Mouse (Mus musculus): Measurements from ENCODE around the gene Tomm40. TPM values are rescaled to one million over a fixed set of nuclear protein-coding genes. Genes with fewer than 3 reads are reported as not detected.

Tomm40 gene
- total RNA-seq (2012; rRNA removed) = 342 and 366 TPM in 2 replicates

- H3K36me3 ChIP-seq (ENCODE audit: control insufficient read depth, insufficient read depth, low read length, poor library complexity, severe bottlenecking) = peaks cover 46% of the 10 kb centered on the region
- in situ Hi-C loops (cut with MboI; ENCODE audit: low sequenced_read_pairs in 2 of 2, unreplicated experiment in 2 of 2) = no loop called here
- DNase-seq (ENCODE audit: low read depth, low spot score) = peak; percentile 100
These were observed at the start of gene Tomm40 for GRCm38 (mm10) chr7:19715239-19716054. Gene Tomm40, minus strand, starts transcription at chr7:19715438.

GRCm38 (mm10) chr7:19764581-19764980 lies 49.3 kb upstream of the Tomm40 start:
- Histone ChIP-seq H3K4me3 (ENCODE audit: insufficient read depth in 1 of 2, low read depth in 1 of 2, low read length in 2 of 2, poor library complexity in 1 of 2, severe bottlenecking in 1 of 2) (no peak overlapping the region), H3K9ac (ENCODE audit: insufficient read depth, low read depth, low read length, poor library complexity, severe bottlenecking) (no peak overlapping the region), H3K9me3 (ENCODE audit: control insufficient read depth, insufficient read depth, low read depth, low read length) (no peaks in the 10 kb centered on the region), H3K36me3 (ENCODE audit: control insufficient read depth, insufficient read depth, low read length, poor library complexity, severe bottlenecking) (peaks cover 30% of the 10 kb centered on the region; the same call in 1 of the 2 replicates), H3K4me1 (ENCODE audit: control insufficient read depth in 2 of 2, insufficient read depth in 2 of 2, low read length in 2 of 2, poor library complexity in 1 of 2) (peaks cover 2 to 36% of the 10 kb centered on the region in 2 experiments; a peak in 2 of 4 replicates), H3K27ac (ENCODE audit: insufficient read depth, low read depth, low read length, poor library complexity, severe bottlenecking) (no peak overlapping the region)
- in situ Hi-C loops (cut with MboI; ENCODE audit: low sequenced_read_pairs in 2 of 2, unreplicated experiment in 2 of 2) = no loop called here
- DNase-seq (ENCODE audit: low read depth, low spot score) = no peak
- TF ChIP-seq ZNF384 (IDR thresholded peaks at IDR 0.05; ENCODE audit: low read depth, low read length) (no peak), HCFC1 (IDR thresholded peaks at IDR 0.05; ENCODE audit: borderline replicate concordance, insufficient read depth, low read length) (no peak), CHD2 (IDR thresholded peaks at IDR 0.05; ENCODE audit: low read depth, low read length) (no peak), ZC3H11A (IDR thresholded peaks at IDR 0.05; ENCODE audit: borderline replicate concordance, low read depth, low read length) (no peak), MAFK (IDR thresholded peaks at IDR 0.05; ENCODE audit: insufficient read depth, low read depth, low read length) (no peak)

More at GRCm38 (mm10) chr7:19715239-19716054, at the start of gene Tomm40:
- TF ChIP-seq ZC3H11A (IDR thresholded peaks at IDR 0.05; ENCODE audit: borderline replicate concordance, low read depth, low read length) (no peak), MAFK (IDR thresholded peaks at IDR 0.05; ENCODE audit: insufficient read depth, low read depth, low read length) (no peak), HCFC1 (IDR thresholded peaks at IDR 0.05; ENCODE audit: borderline replicate concordance, insufficient read depth, low read length) (peak; percentile 63; the same call in 1 of the 2 replicates), ZNF384 (IDR thresholded peaks at IDR 0.05; ENCODE audit: low read depth, low read length) (no peak), CHD2 (IDR thresholded peaks at IDR 0.05; ENCODE audit: low read depth, low read length) (peak; percentile 88)
- Histone ChIP-seq H3K4me1 (ENCODE audit: control insufficient read depth in 2 of 2, insufficient read depth in 2 of 2, low read length in 2 of 2, poor library complexity in 1 of 2) (peaks cover 0 to 15% of the 10 kb centered on the region in 2 experiments; a peak in 1 of 4 replicates), H3K4me3 (ENCODE audit: insufficient read depth in 1 of 2, low read depth in 1 of 2, low read length in 2 of 2, poor library complexity in 1 of 2, severe bottlenecking in 1 of 2) (peak within 1 kb of the TSS; percentile 88 to 100), H3K9ac (ENCODE audit: insufficient read depth, low read depth, low read length, poor library complexity, severe bottlenecking) (peak within 1 kb of the TSS; percentile 95), H3K27ac (ENCODE audit: insufficient read depth, low read depth, low read length, poor library complexity, severe bottlenecking) (peak within 1 kb of the TSS; percentile 83), H3K9me3 (ENCODE audit: control insufficient read depth, insufficient read depth, low read depth, low read length) (no peaks in the 10 kb centered on the region)

DNA sequence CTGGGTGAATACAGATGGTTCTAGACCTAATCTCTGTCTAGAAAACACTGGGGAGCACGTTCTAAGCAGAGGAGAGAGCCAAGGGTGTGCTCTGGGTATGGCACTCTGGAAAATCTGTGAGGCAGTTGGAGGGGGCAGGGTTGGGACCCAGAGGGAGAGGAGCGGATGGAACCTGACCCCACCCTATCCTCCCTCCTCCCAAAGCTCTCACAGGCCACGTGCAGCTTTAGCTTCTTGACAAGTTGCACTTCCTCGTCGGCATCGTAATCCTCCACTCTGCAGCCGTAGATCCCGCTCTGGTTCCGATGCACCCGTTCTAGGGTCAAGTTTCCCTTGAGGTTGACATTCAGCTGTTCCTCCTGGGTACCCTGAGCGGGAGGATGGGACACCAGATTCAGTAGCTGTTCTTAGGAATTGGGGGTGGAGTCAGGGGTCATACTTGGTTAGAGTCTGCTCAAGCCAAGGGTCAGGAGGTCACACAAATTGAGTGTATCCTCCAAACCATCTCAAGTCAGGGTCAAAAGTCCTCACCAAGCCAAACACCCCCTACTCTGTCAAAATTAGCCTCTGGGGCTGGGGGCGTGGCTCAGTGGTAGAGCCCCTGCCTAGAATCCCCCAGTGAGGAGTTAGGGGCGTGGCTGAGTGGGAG lies 48.7 kb upstream of the Tomm40 start:
- peaks cover 30% of the 10 kb centered on the region; the same call in 1 of the 2 replicates for H3K36me3 ChIP-seq (ENCODE audit: control insufficient read depth, insufficient read depth, low read length, poor library complexity, severe bottlenecking)
- no peak overlapping the region; the same call in 1 of the 2 replicates for H3K27ac ChIP-seq (ENCODE audit: insufficient read depth, low read depth, low read length, poor library complexity, severe bottlenecking)
- peaks cover 2 to 30% of the 10 kb centered on the region in 2 experiments; a peak in 2 of 4 replicates for H3K4me1 ChIP-seq (ENCODE audit: control insufficient read depth in 2 of 2, insufficient read depth in 2 of 2, low read length in 2 of 2, poor library complexity in 1 of 2)
- TF ChIP-seq HCFC1 (IDR thresholded peaks at IDR 0.05; ENCODE audit: borderline replicate concordance, insufficient read depth, low read length) (no peak), ZNF384 (IDR thresholded peaks at IDR 0.05; ENCODE audit: low read depth, low read length) (no peak), CHD2 (IDR thresholded peaks at IDR 0.05; ENCODE audit: low read depth, low read length) (no peak), MAFK (IDR thresholded peaks at IDR 0.05; ENCODE audit: insufficient read depth, low read depth, low read length) (no peak), ZC3H11A (IDR thresholded peaks at IDR 0.05; ENCODE audit: borderline replicate concordance, low read depth, low read length) (no peak)
- no peak for DNase-seq (ENCODE audit: low read depth, low spot score)
- no peaks in the 10 kb centered on the region for H3K9me3 ChIP-seq (ENCODE audit: control insufficient read depth, insufficient read depth, low read depth, low read length)
- H3K9ac ChIP-seq (ENCODE audit: insufficient read depth, low read depth, low read length, poor library complexity, severe bottlenecking) = no peak overlapping the region
- in situ Hi-C loops (cut with MboI; ENCODE audit: low sequenced_read_pairs in 2 of 2, unreplicated experiment in 2 of 2) = no loop called here
- no peak overlapping the region for H3K4me3 ChIP-seq (ENCODE audit: insufficient read depth in 1 of 2, low read depth in 1 of 2, low read length in 2 of 2, poor library complexity in 1 of 2, severe bottlenecking in 1 of 2)

GRCm38 (mm10) chr7:19762283-19762682 lies 47.0 kb upstream of the Tomm40 start:
- Histone ChIP-seq H3K36me3 (ENCODE audit: control insufficient read depth, insufficient read depth, low read length, poor library complexity, severe bottlenecking) (peaks cover 37% of the 10 kb centered on the region), H3K9ac (ENCODE audit: insufficient read depth, low read depth, low read length, poor library complexity, severe bottlenecking) (no peak overlapping the region), H3K4me1 (ENCODE audit: control insufficient read depth in 2 of 2, insufficient read depth in 2 of 2, low read length in 2 of 2, poor library complexity in 1 of 2) (peaks cover 0 to 27% of the 10 kb centered on the region in 2 experiments; a peak in 2 of 4 replicates), H3K9me3 (ENCODE audit: control insufficient read depth, insufficient read depth, low read depth, low read length) (no peaks in the 10 kb centered on the region), H3K4me3 (ENCODE audit: insufficient read depth in 1 of 2, low read depth in 1 of 2, low read length in 2 of 2, poor library complexity in 1 of 2, severe bottlenecking in 1 of 2) (no peak overlapping the region), H3K27ac (ENCODE audit: insufficient read depth, low read depth, low read length, poor library complexity, severe bottlenecking) (no peak overlapping the region)
- no peak for DNase-seq (ENCODE audit: low read depth, low spot score)
- in situ Hi-C loops (cut with MboI; ENCODE audit: low sequenced_read_pairs in 2 of 2, unreplicated experiment in 2 of 2) = no loop called here
- TF ChIP-seq CHD2 (IDR thresholded peaks at IDR 0.05; ENCODE audit: low read depth, low read length) = no peak
- TF ChIP-seq ZC3H11A (IDR thresholded peaks at IDR 0.05; ENCODE audit: borderline replicate concordance, low read depth, low read length) = no peak
- no peak for TF ChIP-seq ZNF384 (IDR thresholded peaks at IDR 0.05; ENCODE audit: low read depth, low read length)
- no peak for TF ChIP-seq MAFK (IDR thresholded peaks at IDR 0.05; ENCODE audit: insufficient read depth, low read depth, low read length)
- TF ChIP-seq HCFC1 (IDR thresholded peaks at IDR 0.05; ENCODE audit: borderline replicate concordance, insufficient read depth, low read length) = no peak
